ENCODE assay signal across 17 mouse cellular contexts in genomic region chr4:133156422-133156821, GRCm38 (mm10). TPM values are rescaled to one million over a fixed set of nuclear protein-coding genes. Genes with fewer than 3 reads are reported as not detected.
DNase-seq lines count a peak whose midpoint lies in the region; ATAC-seq and TF ChIP-seq lines count a peak whose summit lies in the region.
"Had no signal": no experiment of that assay in that cellular context is flagged by ENCODE, and none has a peak within 500 bp of the region (broad histone marks: within the 10 kb centered on the region; RNA-seq: fewer than 3 reads in every experiment).

No protein-coding gene starts in this region.

- WGBS in embryonic facial prominence, embryonic 13.5 days, result 59% methylated on average over 4 of the region's 4 CpGs
- WGBS in embryonic facial prominence, embryonic 10.5 days, result 81% methylated on average over 4 of the region's 4 CpGs
- 71% methylated on average over 4 of the region's 4 CpGs for WGBS in heart, embryonic 13.5 days
- 67% methylated on average over 4 of the region's 4 CpGs for WGBS in liver, adult 2 months
- 80% methylated on average over 4 of the region's 4 CpGs for WGBS in liver, embryonic 11.5 days

- H3K4me3 ChIP-seq in embryonic facial prominence, embryonic 13.5 days, result no peak overlapping the region
- H3K4me3 ChIP-seq in embryonic facial prominence, embryonic 10.5 days, result no peak overlapping the region
- H3K4me3 ChIP-seq in heart, embryonic 13.5 days, result no peak overlapping the region
- no peak overlapping the region for H3K4me3 ChIP-seq in liver, adult 2 months (ENCODE audit: insufficient read depth, low read depth, low read length)
- no peak overlapping the region for H3K4me3 ChIP-seq in liver, embryonic 11.5 days (ENCODE audit: low read depth, low read length)
- no peak overlapping the region for H3K4me3 ChIP-seq in ES-Bruce4 (ENCODE audit: low read depth, low read length)
- H3K4me3 ChIP-seq: hindbrain, embryonic 12.5 days had no signal

- peaks cover 33% of the 10 kb centered on the region for H3K79me2 ChIP-seq in liver, adult 2 months (ENCODE audit: control insufficient read depth, insufficient read depth, low read length)

- H3K27ac ChIP-seq in embryonic facial prominence, embryonic 13.5 days, result 0 out of 2 replicates have a peak overlapping the region, but pooled peaks have one; percentile 13
- H3K27ac ChIP-seq in embryonic facial prominence, embryonic 10.5 days (replicated peaks), result no peak overlapping the region
- peak overlapping the region; percentile 32; the same call in 1 of the 2 replicates for H3K27ac ChIP-seq in heart, embryonic 13.5 days (replicated peaks)
- H3K27ac ChIP-seq in liver, adult 2 months (replicated peaks; ENCODE audit: insufficient read depth, low read depth, low read length), result 0 out of 2 replicates have a peak overlapping the region, but pooled peaks have one; percentile 23
- no peak overlapping the region for H3K27ac ChIP-seq in liver, embryonic 11.5 days (ENCODE audit: low read depth, low read length)
- peak overlapping the region; percentile 39; the same call in 1 of the 2 replicates for H3K27ac ChIP-seq in ES-Bruce4 (ENCODE audit: insufficient read depth, low read length)
- H3K27ac ChIP-seq: hindbrain, embryonic 12.5 days; liver, embryonic 14.5 days had no signal

- 0 out of 2 replicates have a peak, but pooled peaks cover 6% of the 10 kb centered on the region for H3K36me3 ChIP-seq in embryonic facial prominence, embryonic 13.5 days
- H3K36me3 ChIP-seq in embryonic facial prominence, embryonic 10.5 days (replicated peaks), result peaks cover 22% of the 10 kb centered on the region
- H3K36me3 ChIP-seq in heart, embryonic 13.5 days, result peaks cover 21% of the 10 kb centered on the region
- H3K36me3 ChIP-seq in liver, adult 2 months (ENCODE audit: control insufficient read depth, insufficient read depth, low read length), result peaks cover 2% of the 10 kb centered on the region; the same call in 1 of the 2 replicates
- peaks cover 7% of the 10 kb centered on the region; the same call in 1 of the 2 replicates for H3K36me3 ChIP-seq in liver, embryonic 11.5 days (ENCODE audit: control insufficient read depth, insufficient read depth, low read length)
- no peaks in the 10 kb centered on the region; the same call in 1 of the 2 replicates for H3K36me3 ChIP-seq in ES-Bruce4 (ENCODE audit: control insufficient read depth, insufficient read depth, low read length, poor library complexity, severe bottlenecking)
- H3K36me3 ChIP-seq: hindbrain, embryonic 12.5 days had no signal

- TF ChIP-seq POLR2A in liver, adult 2 months (IDR thresholded peaks at IDR 0.05; ENCODE audit: extremely low read depth, insufficient read depth, low read length), result no peak
- TF ChIP-seq POLR2A in ES-Bruce4 (IDR thresholded peaks at IDR 0.05; ENCODE audit: insufficient read depth, low read length), result no peak

- TF ChIP-seq CTCF in liver, adult 2 months (IDR thresholded peaks at IDR 0.05; ENCODE audit: low read depth, low read length), result no peak
- no peak for TF ChIP-seq CTCF in ES-Bruce4 (IDR thresholded peaks at IDR 0.05; ENCODE audit: low read depth, low read length)

- no peak for ATAC-seq in embryonic facial prominence, embryonic 13.5 days (ENCODE audit: insufficient number of reproducible peaks, insufficient read depth, low FRiP score, low TSS enrichment, low read depth)
- ATAC-seq in heart, embryonic 13.5 days (ENCODE audit: extremely low read depth, insufficient number of reproducible peaks, low FRiP score, low TSS enrichment), result no peak
- no peak for ATAC-seq in liver, embryonic 11.5 days (replicated peaks; ENCODE audit: low FRiP score)
- no peak for ATAC-seq in megakaryocyte-erythroid progenitor cell, adult 5-6 weeks (replicated peaks; ENCODE audit: low FRiP score, low TSS enrichment, poor library complexity, severe bottlenecking)

- peaks cover 18% of the 10 kb centered on the region for H3K4me1 ChIP-seq in embryonic facial prominence, embryonic 13.5 days
- peaks cover 22% of the 10 kb centered on the region for H3K4me1 ChIP-seq in embryonic facial prominence, embryonic 10.5 days
- peaks cover 66% of the 10 kb centered on the region for H3K4me1 ChIP-seq in heart, embryonic 13.5 days
- peaks cover 7% of the 10 kb centered on the region for H3K4me1 ChIP-seq in liver, adult 2 months (ENCODE audit: control insufficient read depth, insufficient read depth, low read length)
- peaks cover 25% of the 10 kb centered on the region for H3K4me1 ChIP-seq in liver, embryonic 11.5 days (replicated peaks; ENCODE audit: control insufficient read depth, insufficient read depth, low read length)
- peaks cover 2% of the 10 kb centered on the region for H3K4me1 ChIP-seq in ES-Bruce4 (ENCODE audit: control insufficient read depth, insufficient read depth, low read length)

- no peak for DNase-seq in embryonic facial prominence, embryonic 10.5 days (ENCODE audit: low spot score)
- DNase-seq in heart, adult 18-20 months, result no peak
- DNase-seq in liver, adult 2 months (ENCODE audit: extremely low read depth, low read depth, low spot score), result no peak
- no peak for DNase-seq in liver, embryonic 11.5 days (ENCODE audit: low spot score)
- DNase-seq: adrenal gland, adult 2 months; lung, postnatal 14 days; thymus, adult 2 months had no signal

- no peak for TF ChIP-seq EP300 in ES-Bruce4 (IDR thresholded peaks at IDR 0.05; ENCODE audit: insufficient read depth, low read depth, low read length)

- no peaks in the 10 kb centered on the region for H3K27me3 ChIP-seq in embryonic facial prominence, embryonic 13.5 days
- no peaks in the 10 kb centered on the region for H3K27me3 ChIP-seq in embryonic facial prominence, embryonic 10.5 days (replicated peaks; ENCODE audit: low read depth, poor library complexity, severe bottlenecking)
- no peaks in the 10 kb centered on the region for H3K27me3 ChIP-seq in heart, embryonic 13.5 days (replicated peaks)
- H3K27me3 ChIP-seq in liver, adult 2 months (ENCODE audit: control insufficient read depth, insufficient read depth, low read length), result no peaks in the 10 kb centered on the region
- H3K27me3 ChIP-seq in liver, embryonic 11.5 days (replicated peaks; ENCODE audit: control insufficient read depth, insufficient read depth, low read length), result no peaks in the 10 kb centered on the region
- H3K27me3 ChIP-seq in ES-Bruce4 (ENCODE audit: control insufficient read depth, insufficient read depth, low read length, poor library complexity, severe bottlenecking), result no peaks in the 10 kb centered on the region
- H3K27me3 ChIP-seq: CH12.LX; hindbrain, embryonic 12.5 days had no signal

- no peak overlapping the region for H3K9ac ChIP-seq in embryonic facial prominence, embryonic 13.5 days
- H3K9ac ChIP-seq in heart, embryonic 13.5 days, result peak overlapping the region; percentile 57; the same call in 1 of the 2 replicates
- H3K9ac ChIP-seq in liver, adult 2 months (ENCODE audit: low read depth, low read length), result no peak overlapping the region
- no peak overlapping the region for H3K9ac ChIP-seq in liver, embryonic 11.5 days (ENCODE audit: low read depth, low read length)
- no peak overlapping the region for H3K9ac ChIP-seq in ES-Bruce4 (ENCODE audit: low read depth, poor library complexity, severe bottlenecking)
- H3K9ac ChIP-seq: hindbrain, embryonic 12.5 days; liver, embryonic 14.5 days had no signal

- H3K9me3 ChIP-seq in embryonic facial prominence, embryonic 13.5 days, result no peaks in the 10 kb centered on the region
- H3K9me3 ChIP-seq in embryonic facial prominence, embryonic 10.5 days, result no peaks in the 10 kb centered on the region
- no peaks in the 10 kb centered on the region for H3K9me3 ChIP-seq in heart, embryonic 13.5 days
- H3K9me3 ChIP-seq in liver, embryonic 11.5 days (ENCODE audit: control insufficient read depth, low read length), result no peaks in the 10 kb centered on the region
- H3K9me3 ChIP-seq in ES-Bruce4 (replicated peaks; ENCODE audit: control insufficient read depth, insufficient read depth, low read length, poor library complexity, severe bottlenecking), result no peaks in the 10 kb centered on the region
- H3K9me3 ChIP-seq: hindbrain, embryonic 12.5 days had no signal

- H3K4me2 ChIP-seq in embryonic facial prominence, embryonic 13.5 days, result no peak overlapping the region
- H3K4me2 ChIP-seq in heart, embryonic 13.5 days, result no peak overlapping the region
- H3K4me2 ChIP-seq in liver, embryonic 11.5 days, result no peak overlapping the region
- H3K4me2 ChIP-seq: hindbrain, embryonic 12.5 days had no signal

RNA-seq across cellular contexts. Expression of gene Wasf2, which starts 26.1 kb away (rescaled TPM):
- 118 and 142 TPM in 2 replicates for polyA plus RNA-seq in embryonic facial prominence, embryonic 13.5 days (2015; fragmentation: Nextera tagmentation; extraction: Ambion mirVana)
- polyA plus RNA-seq in embryonic facial prominence, embryonic 10.5 days (2016; fragmentation: Nextera tagmentation; extraction: Ambion mirVana), result 66.7 and 73.0 TPM in 2 replicates
- polyA plus RNA-seq in heart, embryonic 13.5 days (2015; fragmentation: Nextera tagmentation; extraction: Ambion mirVana), result 64.6 and 72.7 TPM in 2 replicates
- 10 to 100 TPM; 77.8 to 88.8 TPM for total RNA-seq in heart, adult 18-20 months (2021)
- 6.0 and 10.7 TPM in 2 replicates for total RNA-seq in liver, adult 2 months (2014; rRNA removed)
- polyA plus RNA-seq in liver, adult 2 months (2012; rRNA removed), result 12.3 and 17.0 TPM in 2 replicates
- 32.1 and 42.2 TPM in 2 replicates for polyA plus RNA-seq in liver, embryonic 11.5 days (2014; fragmentation: Nextera tagmentation; extraction: Ambion mirVana)
- 102 and 103 TPM in 2 replicates for polyA plus RNA-seq in ES-Bruce4 (2011; ENCODE audit: insufficient read depth, insufficient read length, low read depth, missing spikeins)
- 66.5 and 75.9 TPM in 2 replicates for total RNA-seq in megakaryocyte-erythroid progenitor cell, adult 5-6 weeks (2014; fragmentation: Nextera tagmentation)
- 16.7 and 27.7 TPM in 2 replicates for total RNA-seq in megakaryocyte-erythroid progenitor cell, adult 5-6 weeks (2017)

RNA-seq across cellular contexts. Expression of gene Cd164l2, which starts 55.5 kb away (rescaled TPM):
- 4.0 and 5.2 TPM in 2 replicates for polyA plus RNA-seq in embryonic facial prominence, embryonic 13.5 days (2015; fragmentation: Nextera tagmentation; extraction: Ambion mirVana)
- 3.0 and 5.2 TPM in 2 replicates for polyA plus RNA-seq in embryonic facial prominence, embryonic 10.5 days (2016; fragmentation: Nextera tagmentation; extraction: Ambion mirVana)
- 0.56 and 0.57 TPM in 2 replicates for polyA plus RNA-seq in heart, embryonic 13.5 days (2015; fragmentation: Nextera tagmentation; extraction: Ambion mirVana)
- not detected for total RNA-seq in heart, adult 18-20 months (2021)
- total RNA-seq in liver, adult 2 months (2014; rRNA removed), result not detected in 2 replicates
- not detected in 2 replicates for polyA plus RNA-seq in liver, adult 2 months (2012; rRNA removed)
- 0.70 and 0.77 TPM in 2 replicates for polyA plus RNA-seq in liver, embryonic 11.5 days (2014; fragmentation: Nextera tagmentation; extraction: Ambion mirVana)
- polyA plus RNA-seq in ES-Bruce4 (2011; ENCODE audit: insufficient read depth, insufficient read length, low read depth, missing spikeins), result 9.6 and 12.4 TPM in 2 replicates
- not detected in 2 replicates for total RNA-seq in megakaryocyte-erythroid progenitor cell, adult 5-6 weeks (2014; fragmentation: Nextera tagmentation)
- total RNA-seq in megakaryocyte-erythroid progenitor cell, adult 5-6 weeks (2017), result not detected in 2 replicates
- total RNA-seq: CH12.LX had no signal

RNA-seq across cellular contexts. Expression of gene Gpr3, which starts 55.9 kb away (rescaled TPM):
- polyA plus RNA-seq in embryonic facial prominence, embryonic 13.5 days (2015; fragmentation: Nextera tagmentation; extraction: Ambion mirVana), result 0.15 and 0.37 TPM in 2 replicates
- polyA plus RNA-seq in embryonic facial prominence, embryonic 10.5 days (2016; fragmentation: Nextera tagmentation; extraction: Ambion mirVana), result 0.11 and 0.57 TPM in 2 replicates
- 0.14 and 0.28 TPM in 2 replicates for polyA plus RNA-seq in heart, embryonic 13.5 days (2015; fragmentation: Nextera tagmentation; extraction: Ambion mirVana)
- not detected for total RNA-seq in heart, adult 18-20 months (2021)
- not detected in 2 replicates for total RNA-seq in liver, adult 2 months (2014; rRNA removed)
- 0.07 TPM in 1 of 2 replicates, not detected in the other for polyA plus RNA-seq in liver, adult 2 months (2012; rRNA removed)
- 0.17 TPM in 1 of 2 replicates, not detected in the other for polyA plus RNA-seq in liver, embryonic 11.5 days (2014; fragmentation: Nextera tagmentation; extraction: Ambion mirVana)
- 0.26 and 0.52 TPM in 2 replicates for polyA plus RNA-seq in ES-Bruce4 (2011; ENCODE audit: insufficient read depth, insufficient read length, low read depth, missing spikeins)
- not detected in 2 replicates for total RNA-seq in megakaryocyte-erythroid progenitor cell, adult 5-6 weeks (2014; fragmentation: Nextera tagmentation)
- not detected in 2 replicates for total RNA-seq in megakaryocyte-erythroid progenitor cell, adult 5-6 weeks (2017)
- total RNA-seq: neutrophil, adult 5-6 weeks had no signal
- polyA plus RNA-seq: intestine, embryonic 14.5 days; kidney, embryonic 14.5 days; liver, embryonic 14.5 days; thymus, adult 2 months had no signal

Comparison
In these comparisons a context has a peak if more than half of its experiments do, and no peak if none do; other contexts are left out.
1. H3K27ac ChIP-seq: peak in embryonic facial prominence, embryonic 13.5 days (single experiment), heart, embryonic 13.5 days (single experiment), liver, adult 2 months (single experiment) and ES-Bruce4 (single experiment); none in embryonic facial prominence, embryonic 10.5 days (single experiment) and liver, embryonic 11.5 days (single experiment).